Mouse (Mus musculus) G1E-ER4 (cell line): ENCODE data around the gene Scai. TPM values are rescaled to one million over a fixed set of nuclear protein-coding genes. Genes with fewer than 3 reads are reported as not detected.

Source experiments
- GATA1 ChIP-seq: IDR thresholded peaks from one replicate; pipeline ENCODE4 v1.8.0; 2012; ENCODE audit warnings: low read length, inconsistent platforms
- polyA plus RNA-seq: library from polyadenylated mRNA; stranded (reverse); fragments of >175 nt; gene quantifications from 2 replicates; pipeline ENCODE4 v1.2.3, GENCODE M21; 2012

The Scai gene
- 36.9 and 48.6 TPM in 2 replicates for polyA plus RNA-seq

DNA sequence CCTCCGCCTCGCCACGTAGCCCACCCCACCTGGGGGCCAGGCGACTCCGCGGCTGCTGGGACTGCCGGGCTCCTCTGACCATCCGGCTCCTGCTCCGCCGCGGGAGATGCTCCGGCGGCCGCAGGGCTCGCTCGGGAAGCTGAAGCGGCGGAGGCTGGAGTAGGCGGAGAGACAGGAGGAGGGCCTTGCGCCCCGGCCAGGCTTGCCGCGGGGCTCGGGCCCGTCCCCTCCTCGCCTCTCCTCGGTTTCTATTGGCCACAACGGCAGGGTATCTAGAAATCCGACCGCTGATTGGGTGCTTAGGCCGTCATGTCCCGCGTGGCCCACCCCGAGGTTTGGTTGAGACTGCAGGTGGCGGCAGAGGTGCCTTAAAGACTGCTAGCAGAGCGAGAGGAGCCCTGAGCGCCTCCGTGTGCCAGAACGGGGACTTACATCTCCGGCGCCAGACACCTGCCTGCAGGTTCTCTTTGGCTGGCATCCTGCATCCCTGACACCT, at the start of gene Scai:
TSS of gene Scai (minus strand) at position 174 of the 496 bp plus-strand sequence.
- no peak for TF ChIP-seq GATA1

DNA sequence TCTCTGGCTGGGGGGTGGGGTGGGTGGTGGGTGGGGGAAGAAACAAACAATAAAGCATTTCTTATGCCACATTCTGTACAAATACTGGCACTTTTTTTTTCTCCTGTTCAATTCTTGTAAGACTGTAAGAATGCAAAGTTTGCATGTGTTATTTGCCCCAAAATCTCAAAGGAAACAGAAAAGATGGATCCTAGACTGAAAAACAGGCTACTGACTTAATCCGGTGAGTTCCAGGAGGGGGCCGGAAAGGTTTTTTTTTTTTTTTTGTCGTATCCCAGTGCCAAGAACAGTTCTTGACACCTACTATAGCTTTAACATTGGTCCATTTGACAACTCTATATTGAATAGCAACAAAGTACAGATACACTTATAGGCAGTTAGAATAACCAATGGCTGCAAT, 36.2 kb upstream of the Scai start:
- TF ChIP-seq GATA1, result no peak

DNA sequence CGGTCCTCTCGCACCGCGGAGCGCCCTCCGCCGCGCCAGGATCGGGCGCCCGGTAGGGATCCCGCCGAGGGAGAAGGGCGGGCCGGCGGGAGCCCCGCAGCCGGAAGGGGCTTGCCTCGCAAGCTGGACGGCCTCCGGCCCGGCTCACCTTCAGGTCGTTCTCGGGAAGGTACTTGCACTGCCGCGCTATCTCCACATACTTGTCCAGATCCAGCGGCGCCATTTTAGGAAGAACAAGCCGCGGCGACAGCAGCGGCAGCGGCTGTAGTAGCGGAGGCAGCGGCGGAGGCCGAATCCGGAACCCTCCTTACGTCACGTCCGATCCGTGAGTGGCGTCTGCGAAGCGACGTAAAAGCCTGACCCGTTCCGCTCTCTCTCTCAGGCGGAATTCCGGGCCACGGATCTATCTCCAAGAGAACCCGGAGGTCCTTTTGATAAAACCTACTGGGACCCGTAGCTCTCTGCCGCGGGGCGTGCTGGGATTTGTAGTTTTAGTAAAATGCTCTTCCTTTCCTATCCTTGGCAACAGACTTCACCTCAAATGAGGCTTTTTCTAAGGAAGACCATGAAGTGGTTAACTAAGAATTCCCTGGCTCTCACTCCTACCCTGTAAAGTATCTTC, 35.6 kb upstream of the Scai start, which contains the start of gene Ppp6c:
TSS of gene Ppp6c (minus strand) at position 433 of the 622 bp plus-strand sequence.
- TF ChIP-seq GATA1, result no peak

DNA sequence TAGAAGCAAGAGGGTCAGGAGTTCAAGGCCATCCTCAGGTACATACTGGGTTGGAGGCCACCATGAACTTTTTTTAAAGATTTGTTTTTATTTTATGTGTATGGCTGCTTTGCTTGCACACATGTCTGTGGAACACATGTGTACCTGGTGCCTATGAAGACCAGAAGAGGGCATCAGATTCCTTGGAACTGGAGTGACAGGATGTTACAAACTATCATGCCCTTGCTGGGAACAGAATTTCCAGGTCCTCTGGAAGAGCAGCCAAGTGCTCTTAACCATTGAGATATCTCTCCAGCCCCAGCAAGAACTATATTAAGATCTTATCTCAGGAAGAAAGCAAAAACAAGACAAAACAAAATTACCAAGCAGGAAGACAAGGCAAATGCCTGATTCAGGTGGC, 34.1 kb upstream of the Scai start:
- no peak for TF ChIP-seq GATA1

DNA sequence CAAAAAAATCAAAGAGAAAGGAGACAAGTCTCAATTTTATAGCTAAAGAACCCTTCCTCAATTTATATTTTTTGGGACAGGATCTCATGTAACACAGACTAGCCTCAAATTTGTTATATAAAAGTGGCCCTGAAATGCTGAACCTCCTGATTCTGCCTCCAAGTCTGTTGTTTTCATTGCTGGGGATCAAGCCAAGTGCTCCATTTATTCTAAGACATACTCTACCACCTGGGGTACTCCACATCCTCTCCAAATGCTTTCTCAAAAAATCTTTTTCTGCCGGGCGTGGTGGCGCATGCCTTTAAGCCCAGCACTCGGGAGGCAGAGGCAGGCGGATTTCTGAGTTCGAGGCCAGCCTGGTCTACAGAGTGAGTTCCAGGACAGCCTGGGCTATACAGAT, 29.5 kb upstream of the Scai start:
- no peak for TF ChIP-seq GATA1

DNA sequence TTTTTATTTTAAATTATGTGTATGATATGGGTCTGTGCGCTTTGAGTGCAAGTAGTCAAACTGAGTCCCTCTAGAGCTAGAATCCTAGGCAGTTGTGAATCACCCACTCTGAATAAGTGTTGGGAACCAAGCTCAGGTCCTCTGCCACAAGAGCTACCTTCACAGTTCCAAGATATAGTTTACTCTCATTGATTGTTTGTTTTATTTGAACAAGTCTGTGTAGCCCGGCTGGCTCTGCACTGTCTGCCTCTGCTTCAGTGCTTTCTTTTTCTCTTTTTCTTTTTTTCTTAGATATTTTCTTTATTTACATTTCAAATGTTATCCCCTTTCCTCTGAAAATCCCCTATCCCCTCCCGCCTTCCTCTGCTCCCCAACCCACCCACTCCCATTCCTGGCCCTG, 28.5 kb upstream of the Scai start:
- TF ChIP-seq GATA1, result no peak

DNA sequence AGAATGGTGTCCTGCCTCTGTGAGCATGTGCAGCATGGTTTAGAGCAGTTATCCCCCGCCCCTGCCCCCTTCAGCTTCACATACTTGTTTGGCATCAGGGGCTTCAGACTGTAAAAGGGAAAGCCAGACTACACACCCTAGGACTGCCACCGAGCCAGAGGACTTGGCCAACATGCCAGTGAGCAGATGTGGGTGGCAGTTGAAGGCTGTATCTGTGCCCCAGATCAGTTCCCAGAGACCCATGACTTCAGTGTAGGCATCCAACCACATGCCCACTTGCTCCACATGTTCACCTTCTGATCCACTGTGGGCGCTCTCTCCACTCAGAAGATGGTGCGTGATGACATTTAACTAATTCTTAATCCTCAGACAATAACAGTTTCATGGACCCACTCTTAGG, 26.6 kb upstream of the Scai start:
- TF ChIP-seq GATA1, result no peak

DNA sequence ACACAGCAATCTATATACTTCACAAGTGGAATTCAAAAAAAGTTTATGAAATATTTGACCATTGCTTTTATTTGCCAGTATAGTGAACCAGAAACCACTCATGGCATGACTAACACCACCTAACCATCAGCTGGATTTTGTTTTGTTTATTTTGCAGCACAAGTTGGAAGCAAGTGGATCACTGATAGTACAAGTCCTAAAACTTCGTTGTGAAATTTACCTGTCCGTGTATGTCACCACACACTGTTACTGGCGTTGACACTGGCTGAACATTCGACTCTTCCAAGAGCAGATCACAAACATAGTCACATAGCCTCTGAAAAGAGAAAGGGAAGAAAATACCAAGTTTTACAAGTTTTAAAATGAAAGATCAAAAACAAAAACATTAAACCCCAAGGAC, 20.2 kb upstream of the Scai start:
- no peak for TF ChIP-seq GATA1

DNA sequence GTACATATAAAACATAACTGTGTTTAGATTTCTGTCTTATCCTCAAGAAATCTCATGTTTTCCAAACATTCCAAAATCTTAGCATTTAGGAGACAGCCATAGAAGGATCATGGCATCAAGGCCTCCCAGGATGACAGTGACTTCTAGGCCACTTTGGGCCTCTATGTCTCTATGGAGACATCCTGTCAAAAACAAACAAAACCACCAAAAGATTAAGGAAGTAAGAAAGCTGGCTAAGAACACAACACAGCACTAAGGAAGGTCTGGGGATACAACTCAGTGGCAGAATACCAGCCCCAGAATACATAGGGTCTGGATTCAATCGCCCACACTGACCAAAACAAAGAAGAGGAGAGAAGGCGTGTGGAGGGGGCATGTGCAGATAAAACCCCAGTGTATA, 12.8 kb upstream of the Scai start:
- TF ChIP-seq GATA1, result no peak

DNA sequence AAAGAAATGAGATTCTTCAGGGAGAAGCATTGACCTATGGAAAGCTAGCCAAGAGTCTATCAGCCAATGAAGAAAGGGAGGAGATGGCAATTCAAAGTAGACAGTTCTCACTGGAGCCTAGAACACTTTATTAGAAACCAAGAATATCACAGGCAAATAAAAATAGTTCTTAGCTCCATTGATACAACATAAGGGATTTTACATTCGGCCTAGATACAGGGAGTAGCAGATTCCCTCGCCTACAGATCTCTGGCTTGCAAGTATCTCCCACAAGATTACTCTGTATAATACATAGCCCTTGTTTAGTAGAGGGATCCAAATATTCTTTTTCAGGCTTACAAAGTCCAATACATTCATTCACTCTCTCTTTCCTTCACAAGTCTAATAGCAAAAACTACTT, 4.3 kb upstream of the Scai start:
- no peak for TF ChIP-seq GATA1

DNA sequence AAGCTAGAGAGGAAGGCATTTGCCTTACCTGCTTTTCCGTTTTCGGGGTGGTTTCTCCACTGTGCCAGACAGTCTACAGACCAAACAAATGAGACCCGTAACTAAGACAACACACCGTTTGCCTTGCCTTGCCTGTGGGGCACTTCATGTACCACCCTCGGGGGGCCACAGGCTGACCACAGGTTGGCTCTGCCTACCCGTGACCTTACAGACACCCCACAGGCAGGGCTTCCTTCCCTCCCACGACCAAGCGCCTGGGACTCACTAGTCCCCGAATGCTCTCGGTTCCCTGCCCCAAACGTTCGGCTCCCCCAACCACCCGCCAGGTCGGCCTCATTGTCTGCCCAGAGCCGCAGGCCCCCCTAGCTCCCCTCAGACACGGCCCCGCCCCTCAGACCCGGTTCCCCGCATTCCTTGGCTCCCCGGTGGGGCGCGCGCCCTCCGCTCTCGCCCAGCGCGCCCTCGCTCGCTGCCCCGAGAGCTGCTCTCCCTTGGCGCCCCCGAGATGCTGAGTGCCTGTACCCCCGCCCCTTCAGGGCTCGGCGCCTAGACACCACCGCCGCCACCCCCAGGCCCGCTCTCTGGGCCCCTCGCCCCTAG, 473 bp downstream of the Scai start:
- TF ChIP-seq GATA1, result no peak

DNA sequence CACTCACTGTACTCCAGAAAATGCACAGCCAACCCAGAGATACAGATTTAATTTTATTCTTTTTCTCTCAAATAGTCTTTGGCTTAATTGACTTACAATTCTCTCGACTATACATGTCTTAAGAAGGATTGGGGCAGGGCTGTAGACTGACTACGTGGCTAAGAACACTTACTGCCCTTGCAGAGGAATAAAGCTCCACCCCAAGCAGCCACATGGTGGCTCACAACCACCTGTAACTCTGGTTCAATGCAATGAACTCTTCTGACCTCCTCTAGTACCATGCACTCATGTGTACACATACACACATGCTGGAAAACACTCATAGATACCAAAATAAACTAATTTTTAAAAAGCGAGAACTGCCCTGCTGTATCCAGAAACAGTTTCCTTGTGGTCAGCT, 4.6 kb downstream of the Scai start:
- no peak for TF ChIP-seq GATA1

DNA sequence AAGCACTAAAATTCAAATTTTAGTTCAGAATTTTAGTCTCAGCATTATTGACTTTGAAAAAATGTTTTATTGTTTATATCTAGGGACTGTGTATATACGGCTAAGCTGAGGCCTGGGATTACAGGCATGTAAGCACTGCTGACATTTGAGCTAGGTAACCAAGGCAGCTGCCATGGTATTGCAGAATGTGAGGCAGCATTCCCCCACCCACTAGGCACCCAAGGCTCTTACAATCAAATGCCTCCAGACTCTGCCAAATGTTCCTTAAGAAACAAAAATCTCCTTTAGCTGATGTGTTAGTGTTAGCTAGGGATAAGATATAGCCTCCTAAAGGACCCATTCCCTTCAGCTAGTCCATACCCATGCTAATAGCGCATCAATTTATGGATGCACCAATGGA, 6.9 kb downstream of the Scai start:
- TF ChIP-seq GATA1, result no peak

DNA sequence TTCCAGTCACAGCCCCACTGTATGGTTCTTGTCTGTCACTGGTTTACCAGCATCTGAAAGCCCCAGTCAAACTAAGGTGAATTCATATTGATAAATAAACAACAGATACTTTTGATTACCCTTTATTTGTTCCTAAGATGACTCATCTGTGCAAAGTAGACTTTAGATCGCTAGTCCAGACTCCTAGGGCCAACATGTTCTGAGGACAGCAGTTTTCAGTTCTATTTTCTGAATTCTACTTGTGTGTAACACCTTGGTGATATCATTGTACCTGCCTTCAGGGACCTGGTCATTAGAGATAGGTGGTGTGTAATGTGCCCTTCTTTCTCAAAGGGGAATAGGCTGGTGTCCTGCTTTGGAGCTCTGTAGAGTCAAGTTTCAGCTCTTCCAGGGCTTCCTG, 29.5 kb downstream of the Scai start:
- TF ChIP-seq GATA1, result no peak

DNA sequence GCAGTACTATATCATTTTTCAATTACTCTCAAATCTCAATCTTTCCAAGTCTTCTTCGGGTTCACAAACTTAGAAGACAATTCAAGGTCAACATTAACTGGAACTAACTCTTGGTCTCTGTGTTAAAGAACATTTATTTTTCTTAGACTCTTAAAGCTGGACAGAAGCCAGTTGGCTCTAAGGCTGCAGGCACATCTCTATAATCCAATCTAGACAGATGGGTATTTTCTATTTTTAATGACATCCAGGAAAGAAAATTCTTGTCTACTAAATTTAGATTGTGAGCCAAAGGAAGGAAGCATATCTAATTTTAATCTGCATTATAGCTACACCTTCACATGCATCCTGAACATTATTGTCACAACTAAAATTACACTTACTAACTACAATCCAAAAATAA, 32.6 kb downstream of the Scai start:
- TF ChIP-seq GATA1, result no peak

DNA sequence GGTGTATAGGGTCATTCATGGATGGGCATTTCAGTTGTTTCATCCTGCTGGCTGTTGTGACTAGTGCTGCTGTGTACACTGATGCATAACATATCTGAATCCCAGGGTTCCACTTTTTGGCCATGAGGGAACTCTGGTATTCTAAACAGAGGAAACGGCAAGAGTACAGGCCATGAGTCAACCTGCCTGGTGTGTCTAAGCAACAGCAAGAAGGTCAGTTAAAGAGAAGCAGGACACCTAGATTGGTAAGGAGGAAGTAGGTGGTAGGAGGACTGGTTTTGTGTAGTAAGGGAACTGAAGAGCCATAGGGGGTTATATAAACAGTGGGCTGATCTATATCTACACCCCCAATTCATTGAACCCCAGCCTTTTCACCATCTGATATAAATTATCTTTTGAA, 33.7 kb downstream of the Scai start:
- TF ChIP-seq GATA1, result no peak

DNA sequence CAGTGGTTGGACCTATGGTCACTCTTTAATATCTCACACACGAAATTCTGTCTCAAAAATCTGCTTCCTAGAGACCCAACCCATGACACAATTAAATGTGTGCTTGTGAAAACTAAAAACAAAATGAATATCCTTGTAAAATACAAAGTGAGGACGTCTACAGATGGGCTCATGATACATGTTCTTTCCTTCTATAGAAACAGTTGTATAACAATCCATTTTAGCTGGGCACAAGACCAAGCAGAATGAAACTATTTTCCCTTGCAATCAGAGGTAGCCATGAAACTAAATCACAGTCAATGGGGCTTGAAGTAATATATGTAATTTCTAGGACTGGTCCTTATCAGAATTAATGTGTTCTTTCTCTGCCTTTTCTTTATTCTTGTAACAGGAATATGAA, 39.6 kb downstream of the Scai start:
- no peak for TF ChIP-seq GATA1
